Comparison of ENCODE assay signal across 21 mouse cellular contexts in genomic region chr13:97208500-97209010, GRCm38 (mm10). TPM values are rescaled to one million over a fixed set of nuclear protein-coding genes. Genes with fewer than 3 reads are reported as not detected.
A peak's percentile ranks its signal among the peaks of the same experiment; 100 is the strongest.
DNase-seq lines count a peak whose midpoint lies in the region; TF ChIP-seq lines count a peak whose summit lies in the region.
"Had no signal": no experiment of that assay in that cellular context is flagged by ENCODE, and none has a peak within 500 bp of the region (broad histone marks: within the 10 kb centered on the region; RNA-seq: fewer than 3 reads in every experiment).

No protein-coding gene starts in this region.

- DNase-seq in layer of hippocampus, adult 2 months (ENCODE audit: low spot score in 2 of 2): no peak
- DNase-seq in layer of hippocampus, postnatal 36 days: no peak
- DNase-seq in CD4-positive helper T cell, adult 2 months (ENCODE audit: low read depth, low spot score): peak; percentile 39
- no peak for DNase-seq in right cerebral cortex, adult 2 months (ENCODE audit: low spot score in 2 of 2)
- DNase-seq in hindbrain, embryonic 10.5 days (ENCODE audit: low spot score): no peak
- DNase-seq in frontal cortex, postnatal 36 days (ENCODE audit: low spot score in 2 of 2): no peak
- DNase-seq: adrenal gland, adult 2 months; cerebellum, adult 9-10 months; gastrocnemius, postnatal 25 days; kidney, adult 8-10 months; kidney, postnatal 14 days; lung, embryonic 14.5 days; retina, postnatal 1 day had no signal

- H3K36me3 ChIP-seq in E14TG2a.4 (ENCODE audit: insufficient read depth, low read length): no peaks in the 10 kb centered on the region
- H3K36me3 ChIP-seq in hindbrain, embryonic 10.5 days: no peaks in the 10 kb centered on the region
- H3K36me3 ChIP-seq: embryonic facial prominence, embryonic 12.5 days; limb, embryonic 10.5 days; liver, embryonic 12.5 days; midbrain, embryonic 10.5 days had no signal

- peaks cover 55% of the 10 kb centered on the region for H3K4me1 ChIP-seq in E14TG2a.4 (replicated peaks; ENCODE audit: low read depth, low read length)
- H3K4me1 ChIP-seq in bone marrow, adult 2 months (ENCODE audit: control insufficient read depth, insufficient read depth, low read length): peaks cover 1% of the 10 kb centered on the region
- peaks cover 16% of the 10 kb centered on the region; the same call in 1 of the 2 replicates for H3K4me1 ChIP-seq in hindbrain, embryonic 10.5 days (replicated peaks)
- H3K4me1 ChIP-seq: embryonic facial prominence, embryonic 12.5 days had no signal

- 53% methylated on average over 3 of the region's 3 CpGs for WGBS in bone marrow, adult 2 months
- 81% methylated on average over 3 of the region's 3 CpGs for WGBS in hindbrain, embryonic 10.5 days

- no peak overlapping the region for H3K4me3 ChIP-seq in layer of hippocampus, adult 2 months
- peak overlapping the region; percentile 58 for H3K4me3 ChIP-seq in E14TG2a.4 (replicated peaks; ENCODE audit: low read length)
- H3K4me3 ChIP-seq in bone marrow, adult 2 months (replicated peaks; ENCODE audit: control insufficient read depth, low read depth, low read length): no peak overlapping the region
- H3K4me3 ChIP-seq in hindbrain, embryonic 10.5 days: no peak overlapping the region
- H3K4me3 ChIP-seq: embryonic facial prominence, embryonic 12.5 days; erythroblast, embryonic 14.5 days; forebrain, embryonic 13.5 days; limb, embryonic 10.5 days; liver, embryonic 12.5 days; midbrain, embryonic 10.5 days had no signal

- TF ChIP-seq CTCF in layer of hippocampus, adult 2 months (conservative IDR thresholded peaks at IDR 0.05): 0 out of 2 replicates have a peak, but pooled peaks have one; percentile 14
- no peak for TF ChIP-seq CTCF in E14TG2a.4 (conservative IDR thresholded peaks at IDR 0.05; ENCODE audit: low read length)
- TF ChIP-seq CTCF in bone marrow, adult 2 months (IDR thresholded peaks at IDR 0.05; ENCODE audit: control insufficient read depth, insufficient read depth, low read length): no peak

- peak overlapping the region; percentile 32; the same call in 1 of the 2 replicates for H3K27ac ChIP-seq in layer of hippocampus, adult 2 months
- H3K27ac ChIP-seq in bone marrow, adult 2 months (ENCODE audit: control insufficient read depth, insufficient read depth, low read depth, low read length, poor library complexity): peak overlapping the region; percentile 53
- H3K27ac ChIP-seq in hindbrain, embryonic 10.5 days: no peak overlapping the region
- H3K27ac ChIP-seq: embryonic facial prominence, embryonic 12.5 days; forebrain, embryonic 13.5 days; limb, embryonic 10.5 days; liver, embryonic 12.5 days; midbrain, embryonic 10.5 days had no signal

- H3K27me3 ChIP-seq in E14TG2a.4 (ENCODE audit: insufficient read depth, low read length): no peaks in the 10 kb centered on the region
- no peaks in the 10 kb centered on the region for H3K27me3 ChIP-seq in hindbrain, embryonic 10.5 days (ENCODE audit: insufficient read depth, poor library complexity, severe bottlenecking)
- H3K27me3 ChIP-seq: embryonic facial prominence, embryonic 12.5 days; forebrain, embryonic 13.5 days; liver, embryonic 12.5 days had no signal

- TF ChIP-seq POLR2A in bone marrow, adult 2 months (IDR thresholded peaks at IDR 0.05; ENCODE audit: borderline replicate concordance, control insufficient read depth, low read depth, low read length): no peak

- no peaks in the 10 kb centered on the region for H3K9me3 ChIP-seq in E14TG2a.4 (ENCODE audit: low read length)
- no peaks in the 10 kb centered on the region for H3K9me3 ChIP-seq in hindbrain, embryonic 10.5 days
- H3K9me3 ChIP-seq: embryonic facial prominence, embryonic 12.5 days; forebrain, embryonic 13.5 days; limb, embryonic 10.5 days; liver, embryonic 12.5 days; midbrain, embryonic 10.5 days had no signal

RNA-seq across cellular contexts. Expression of gene Hexb, which starts 10.4 kb away (rescaled TPM):
- total RNA-seq in layer of hippocampus, adult 2 months (2021): 100 to 1,000 TPM; 118 to 124 TPM
- total RNA-seq in layer of hippocampus, postnatal 36 days (2021): 100 to 1,000 TPM; 117 to 122 TPM
- 16.7 and 35.7 TPM in 2 replicates for polyA plus RNA-seq in bone marrow, adult 2 months (2011; ENCODE audit: insufficient read depth, insufficient read length, low replicate concordance, missing spikeins)
- polyA plus RNA-seq in hindbrain, embryonic 10.5 days (2016; fragmentation: Nextera tagmentation; extraction: Ambion mirVana): 18.7 and 23.4 TPM in 2 replicates

RNA-seq across cellular contexts. Expression of gene Enc1, which starts 32.4 kb away (rescaled TPM):
- 100 to 1,000 TPM; 744 to 746 TPM for total RNA-seq in layer of hippocampus, adult 2 months (2021)
- total RNA-seq in layer of hippocampus, postnatal 36 days (2021): 100 to 1,000 TPM; 689 to 742 TPM
- polyA plus RNA-seq in bone marrow, adult 2 months (2011; ENCODE audit: insufficient read depth, insufficient read length, low replicate concordance, missing spikeins): 0.54 and 6.5 TPM in 2 replicates
- polyA plus RNA-seq in hindbrain, embryonic 10.5 days (2016; fragmentation: Nextera tagmentation; extraction: Ambion mirVana): 11.2 and 18.6 TPM in 2 replicates
